ENCODE assay signal across 14 mouse cellular contexts in the genomic region with DNA sequence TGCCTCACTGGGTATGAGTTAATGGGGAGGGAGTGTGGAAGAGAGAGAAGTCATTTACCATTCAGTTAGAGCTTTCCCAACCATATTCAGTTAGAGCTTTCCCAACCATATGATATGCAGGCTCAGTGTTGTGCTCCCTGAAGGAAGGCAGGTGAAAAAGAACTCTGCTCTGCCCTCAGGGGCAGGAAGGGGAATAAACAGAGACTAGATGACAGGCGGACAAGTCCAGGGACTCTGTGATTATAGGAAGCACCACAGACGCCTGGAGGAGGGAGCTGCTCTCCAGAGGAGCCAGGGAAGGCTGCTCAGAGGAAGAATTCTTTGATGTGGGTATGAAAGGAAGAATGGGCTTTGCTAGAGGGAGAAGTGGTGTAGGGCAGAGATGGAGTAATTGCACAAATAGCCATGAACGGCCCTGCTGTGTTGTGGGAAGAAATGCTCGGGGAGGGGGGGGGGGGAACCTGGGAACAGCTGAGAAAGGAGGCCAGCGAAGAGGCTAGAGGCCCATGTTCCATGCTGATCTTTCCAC.
A peak's percentile ranks its signal among the peaks of the same experiment; 100 is the strongest.
DNase-seq lines count a peak whose midpoint lies in the region; ATAC-seq and TF ChIP-seq lines count a peak whose summit lies in the region.
"Had no signal": no experiment of that assay in that cellular context is flagged by ENCODE, and none has a peak within 500 bp of the region (broad histone marks: within the 10 kb centered on the region; RNA-seq: fewer than 3 reads in every experiment).

No protein-coding gene starts in this region.

- TF ChIP-seq EP300 in liver, postnatal 0 days (IDR thresholded peaks at IDR 0.05; ENCODE audit: low read depth): no peak

- 12% methylated on average over 5 of the region's 5 CpGs for WGBS in hindbrain, embryonic 11.5 days
- WGBS in hindbrain, embryonic 16.5 days: 20% methylated on average over 5 of the region's 5 CpGs
- 10% methylated on average over 5 of the region's 5 CpGs for WGBS in embryonic facial prominence, embryonic 12.5 days
- 15% methylated on average over 5 of the region's 5 CpGs for WGBS in hindbrain, embryonic 14.5 days
- WGBS in liver, postnatal 0 days (ENCODE audit: insufficient replicate concordance): 38% methylated on average over 5 of the region's 5 CpGs

- H3K9me3 ChIP-seq in hindbrain, embryonic 11.5 days (ENCODE audit: control insufficient read depth, low read length): no peaks in the 10 kb centered on the region
- no peaks in the 10 kb centered on the region for H3K9me3 ChIP-seq in hindbrain, embryonic 16.5 days (ENCODE audit: control insufficient read depth, low read length)
- H3K9me3 ChIP-seq in embryonic facial prominence, embryonic 12.5 days: no peaks in the 10 kb centered on the region
- no peaks in the 10 kb centered on the region for H3K9me3 ChIP-seq in hindbrain, embryonic 14.5 days (ENCODE audit: control insufficient read depth, low read length)
- H3K9me3 ChIP-seq in liver, postnatal 0 days (ENCODE audit: low read length): no peaks in the 10 kb centered on the region

- TF ChIP-seq CTCF in liver, postnatal 0 days (IDR thresholded peaks at IDR 0.05; ENCODE audit: low read depth): no peak

- ATAC-seq in hindbrain, embryonic 11.5 days (ENCODE audit: low FRiP score): no peak; the same call in 1 of the 2 replicates
- ATAC-seq in hindbrain, embryonic 16.5 days: no peak
- ATAC-seq in embryonic facial prominence, embryonic 12.5 days (ENCODE audit: insufficient number of reproducible peaks, insufficient read depth, low FRiP score, low TSS enrichment): 0 out of 2 replicates have a peak, but pooled peaks have one; percentile 36
- 0 out of 2 replicates have a peak, but pooled peaks have one; percentile 17 for ATAC-seq in hindbrain, embryonic 14.5 days (ENCODE audit: low FRiP score)
- ATAC-seq in liver, postnatal 0 days: no peak

- no peaks in the 10 kb centered on the region; the same call in 1 of the 2 replicates for H3K4me1 ChIP-seq in hindbrain, embryonic 11.5 days (replicated peaks; ENCODE audit: control insufficient read depth, insufficient read depth, low read length)
- H3K4me1 ChIP-seq in hindbrain, embryonic 16.5 days (ENCODE audit: control insufficient read depth, insufficient read depth, low read depth, low read length): peaks cover 9% of the 10 kb centered on the region
- peaks cover 36% of the 10 kb centered on the region for H3K4me1 ChIP-seq in embryonic facial prominence, embryonic 12.5 days
- H3K4me1 ChIP-seq in hindbrain, embryonic 14.5 days (replicated peaks; ENCODE audit: control insufficient read depth, insufficient read depth, low read length): peaks cover 29% of the 10 kb centered on the region
- no peaks in the 10 kb centered on the region for H3K4me1 ChIP-seq in liver, postnatal 0 days (ENCODE audit: insufficient read depth)

- no peak overlapping the region for H3K4me3 ChIP-seq in hindbrain, embryonic 11.5 days (ENCODE audit: low read depth, low read length)
- no peak overlapping the region for H3K4me3 ChIP-seq in hindbrain, embryonic 16.5 days (ENCODE audit: low read length)
- no peak overlapping the region for H3K4me3 ChIP-seq in embryonic facial prominence, embryonic 12.5 days
- no peak overlapping the region for H3K4me3 ChIP-seq in hindbrain, embryonic 14.5 days (replicated peaks; ENCODE audit: low read length)
- H3K4me3 ChIP-seq in liver, postnatal 0 days (ENCODE audit: low read depth, low read length): no peak overlapping the region
- H3K4me3 ChIP-seq: heart, adult 2 months had no signal

- H3K36me3 ChIP-seq in hindbrain, embryonic 11.5 days (ENCODE audit: control insufficient read depth, insufficient read depth, low read length): no peaks in the 10 kb centered on the region
- H3K36me3 ChIP-seq in hindbrain, embryonic 16.5 days (ENCODE audit: control insufficient read depth, insufficient read depth, low read length): no peaks in the 10 kb centered on the region
- H3K36me3 ChIP-seq in embryonic facial prominence, embryonic 12.5 days: no peaks in the 10 kb centered on the region
- no peaks in the 10 kb centered on the region for H3K36me3 ChIP-seq in hindbrain, embryonic 14.5 days (replicated peaks; ENCODE audit: control insufficient read depth, insufficient read depth)
- H3K36me3 ChIP-seq in liver, postnatal 0 days (replicated peaks; ENCODE audit: insufficient read depth, low read length): no peaks in the 10 kb centered on the region

- H3K4me2 ChIP-seq in hindbrain, embryonic 11.5 days (replicated peaks; ENCODE audit: low read depth, low read length): no peak overlapping the region
- H3K4me2 ChIP-seq in hindbrain, embryonic 16.5 days (ENCODE audit: low read length): no peak overlapping the region
- no peak overlapping the region for H3K4me2 ChIP-seq in embryonic facial prominence, embryonic 12.5 days (replicated peaks)
- H3K4me2 ChIP-seq in hindbrain, embryonic 14.5 days (replicated peaks): no peak overlapping the region
- no peak overlapping the region for H3K4me2 ChIP-seq in liver, postnatal 0 days (ENCODE audit: low read depth, low read length)

- no peak overlapping the region for H3K27ac ChIP-seq in hindbrain, embryonic 11.5 days (ENCODE audit: low read depth, low read length)
- H3K27ac ChIP-seq in hindbrain, embryonic 16.5 days (ENCODE audit: low read depth, low read length): no peak overlapping the region
- peak overlapping the region; percentile 31 for H3K27ac ChIP-seq in embryonic facial prominence, embryonic 12.5 days
- H3K27ac ChIP-seq in hindbrain, embryonic 14.5 days: peak overlapping the region; percentile 49; the same call in 1 of the 2 replicates
- no peak overlapping the region for H3K27ac ChIP-seq in liver, postnatal 0 days (ENCODE audit: low read depth)
- H3K27ac ChIP-seq: heart, adult 2 months had no signal

- H3K27me3 ChIP-seq in hindbrain, embryonic 11.5 days (ENCODE audit: control insufficient read depth, insufficient read depth, low read length): no peaks in the 10 kb centered on the region
- no peaks in the 10 kb centered on the region for H3K27me3 ChIP-seq in hindbrain, embryonic 16.5 days (replicated peaks; ENCODE audit: control insufficient read depth, insufficient read depth, low read length)
- H3K27me3 ChIP-seq in embryonic facial prominence, embryonic 12.5 days: no peaks in the 10 kb centered on the region
- no peaks in the 10 kb centered on the region for H3K27me3 ChIP-seq in hindbrain, embryonic 14.5 days (ENCODE audit: control insufficient read depth, insufficient read depth, low read length)
- no peaks in the 10 kb centered on the region for H3K27me3 ChIP-seq in liver, postnatal 0 days (ENCODE audit: insufficient read depth, low read length)

- peak; percentile 11 for DNase-seq in hindbrain, embryonic 11.5 days (ENCODE audit: low spot score)
- DNase-seq in hindbrain, embryonic 14.5 days (ENCODE audit: low spot score): no peak
- peak; percentile 16 for DNase-seq in retina, embryonic 14.5 days (ENCODE audit: low spot score)
- no peak for DNase-seq in liver, postnatal 0 days
- DNase-seq in T-cell, adult 2 months (ENCODE audit: low spot score): no peak
- DNase-seq: adrenal gland, adult 2 months; cerebellum, adult 8-10 months; heart, adult 2 months; kidney, adult 9 months; lung, adult 18-20 months; lung, postnatal 4 days; right cerebral cortex, postnatal 25 days had no signal

- no peak overlapping the region for H3K9ac ChIP-seq in hindbrain, embryonic 11.5 days (ENCODE audit: low read depth, low read length)
- no peak overlapping the region for H3K9ac ChIP-seq in hindbrain, embryonic 16.5 days (ENCODE audit: low read depth, low read length)
- H3K9ac ChIP-seq in embryonic facial prominence, embryonic 12.5 days: no peak overlapping the region
- H3K9ac ChIP-seq in hindbrain, embryonic 14.5 days: no peak overlapping the region
- H3K9ac ChIP-seq in liver, postnatal 0 days (replicated peaks): no peak overlapping the region

Comparison
In these comparisons a context has a peak if more than half of its experiments do, and no peak if none do; other contexts are left out.
1. ATAC-seq: peak in embryonic facial prominence, embryonic 12.5 days (single experiment) and hindbrain, embryonic 14.5 days (single experiment); none in hindbrain, embryonic 11.5 days (single experiment), hindbrain, embryonic 16.5 days (single experiment) and liver, postnatal 0 days (single experiment).
2. DNase-seq: peak in hindbrain, embryonic 11.5 days (single experiment) and retina, embryonic 14.5 days (single experiment); none in hindbrain, embryonic 14.5 days (single experiment), liver, postnatal 0 days (single experiment) and T-cell, adult 2 months (single experiment).
3. H3K27ac ChIP-seq: peak in embryonic facial prominence, embryonic 12.5 days (single experiment) and hindbrain, embryonic 14.5 days (single experiment); none in hindbrain, embryonic 11.5 days (single experiment), hindbrain, embryonic 16.5 days (single experiment) and liver, postnatal 0 days (single experiment).